Mouse (Mus musculus) brown adipose tissue, adult 24 weeks (tissue): ENCODE results near the gene Ttc7b. TPM values are rescaled to one million over a fixed set of nuclear protein-coding genes. Genes with fewer than 3 reads are reported as not detected.

Experiments
- H3K27ac ChIP-seq: fragments of 200-500 bp; replicated peaks from 2 replicates; pipeline ENCODE4 v1.5.1; 2012; ENCODE audit warnings: low read depth, mild to moderate bottlenecking, low read length
- H3K4me1 ChIP-seq: fragments of 200-500 bp; 2 replicates; pipeline ENCODE4 v1.6.1; 2012; ENCODE audit warnings: low read length, mixed read lengths; ENCODE audit not compliant: control insufficient read depth, insufficient read depth, insufficient read length
- H3K4me3 ChIP-seq: fragments of 200-500 bp; 2 replicates; pipeline ENCODE4 v1.5.1; 2012; ENCODE audit warnings: low read depth, mild to moderate bottlenecking, low read length, moderate library complexity; ENCODE audit not compliant: insufficient read depth
- polyA plus RNA-seq: library from polyadenylated mRNA; stranded (reverse); fragments of >200 nt; gene quantifications from 2 replicates; pipeline ENCODE4 v1.2.4, GENCODE M21; 2012; ENCODE audit not compliant: missing spikeins, insufficient read depth, insufficient read length

Gene Ttc7b
- polyA plus RNA-seq, 1 experiment = 37.7 TPM

- Histone ChIP-seq H3K27ac (peak overlapping the region; percentile 55), H3K4me1 (peaks cover 21% of the 10 kb centered on the region), H3K4me3 (no peak overlapping the region)
Measured at GRCm38 (mm10) chr12:100305051-100305673, 215.5 kb downstream of the Ttc7b start.

GRCm38 (mm10) chr12:100304280-100304679 lies 216.3 kb downstream of the Ttc7b start:
- peaks cover 25% of the 10 kb centered on the region for H3K4me1 ChIP-seq
- no peak overlapping the region for H3K4me3 ChIP-seq
- H3K27ac ChIP-seq = no peak overlapping the region

GRCm38 (mm10) chr12:100303141-100303540 lies 217.5 kb downstream of the Ttc7b start:
- H3K4me3 ChIP-seq = no peak overlapping the region
- peaks cover 30% of the 10 kb centered on the region for H3K4me1 ChIP-seq
- no peak overlapping the region for H3K27ac ChIP-seq

GRCm38 (mm10) chr12:100300446-100300845 lies 220.2 kb downstream of the Ttc7b start:
- Histone ChIP-seq H3K4me1 (peaks cover 21% of the 10 kb centered on the region), H3K4me3 (no peak overlapping the region), H3K27ac (no peak overlapping the region)

- Histone ChIP-seq H3K4me1 (peaks cover 16% of the 10 kb centered on the region), H3K4me3 (no peak overlapping the region), H3K27ac (peak overlapping the region; percentile 76)
Measured at GRCm38 (mm10) chr12:100299322-100299726, 221.3 kb downstream of the Ttc7b start.

GRCm38 (mm10) chr12:100298788-100299187 lies 221.8 kb downstream of the Ttc7b start:
- Histone ChIP-seq H3K27ac (peak overlapping the region; percentile 76), H3K4me3 (no peak overlapping the region), H3K4me1 (peaks cover 18% of the 10 kb centered on the region)

GRCm38 (mm10) chr12:100297961-100298360 lies 222.7 kb downstream of the Ttc7b start:
- H3K4me3 ChIP-seq = no peak overlapping the region
- H3K27ac ChIP-seq = no peak overlapping the region
- peaks cover 27% of the 10 kb centered on the region for H3K4me1 ChIP-seq

GRCm38 (mm10) chr12:100294457-100294856 lies 226.2 kb downstream of the Ttc7b start:
- Histone ChIP-seq H3K4me3 (no peak overlapping the region), H3K27ac (peak overlapping the region; percentile 96), H3K4me1 (peaks cover 40% of the 10 kb centered on the region)

GRCm38 (mm10) chr12:100293956-100294355 lies 226.7 kb downstream of the Ttc7b start:
- Histone ChIP-seq H3K4me3 (no peak overlapping the region), H3K27ac (peak overlapping the region; percentile 96), H3K4me1 (peaks cover 40% of the 10 kb centered on the region)

GRCm38 (mm10) chr12:100290711-100291685 lies 229.6 kb downstream of the Ttc7b start:
- H3K4me3 ChIP-seq = no peak overlapping the region
- no peak overlapping the region for H3K27ac ChIP-seq
- peaks cover 45% of the 10 kb centered on the region for H3K4me1 ChIP-seq

- Histone ChIP-seq H3K27ac (peak overlapping the region; percentile 58), H3K4me1 (peaks cover 45% of the 10 kb centered on the region), H3K4me3 (no peak overlapping the region)
Measured at GRCm38 (mm10) chr12:100290178-100290531, 230.5 kb downstream of the Ttc7b start.

GRCm38 (mm10) chr12:100289267-100290177 lies 231.1 kb downstream of the Ttc7b start:
- no peak overlapping the region for H3K4me3 ChIP-seq
- H3K27ac ChIP-seq = peak overlapping the region; percentile 58
- H3K4me1 ChIP-seq = peaks cover 45% of the 10 kb centered on the region

- Histone ChIP-seq H3K4me3 (no peak overlapping the region), H3K27ac (peak overlapping the region; percentile 40), H3K4me1 (peaks cover 40% of the 10 kb centered on the region)
Measured at GRCm38 (mm10) chr12:100288018-100288417, 232.6 kb downstream of the Ttc7b start.

GRCm38 (mm10) chr12:100287565-100287964 lies 233.1 kb downstream of the Ttc7b start:
- Histone ChIP-seq H3K4me3 (no peak overlapping the region), H3K27ac (peak overlapping the region; percentile 40), H3K4me1 (peaks cover 41% of the 10 kb centered on the region)

- Histone ChIP-seq H3K27ac (no peak overlapping the region), H3K4me1 (peaks cover 39% of the 10 kb centered on the region), H3K4me3 (no peak overlapping the region)
Measured at GRCm38 (mm10) chr12:100283283-100283682, 237.3 kb downstream of the Ttc7b start.
